Mouse (Mus musculus): ENCODE data around the gene Ltbp1. TPM values are rescaled to one million over a fixed set of nuclear protein-coding genes. Genes with fewer than 3 reads are reported as not detected.

Ltbp1 gene
- polyA plus RNA-seq, 1 experiment from 2014 or later: 8.5 TPM

DNA sequence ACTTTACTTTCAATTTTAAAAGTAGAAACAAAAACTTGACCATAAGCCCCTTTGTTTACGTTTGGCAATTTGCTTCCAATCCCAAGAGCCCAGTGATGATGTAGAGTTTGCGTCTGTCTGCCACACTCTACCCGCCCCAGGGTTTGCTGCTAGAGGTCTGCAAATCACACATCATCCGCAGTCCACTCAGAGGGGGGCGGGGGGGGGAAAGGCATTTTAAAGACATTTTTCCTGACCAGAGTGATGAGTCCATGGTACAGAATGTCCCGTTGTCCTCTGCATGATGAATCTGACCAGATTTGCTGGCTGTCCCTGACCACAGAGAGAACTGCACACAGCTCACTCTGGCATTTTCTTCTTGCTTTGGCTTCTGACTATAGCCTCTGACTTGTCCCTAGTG, 269.9 kb downstream of the Ltbp1 start:
- H3K27ac ChIP-seq (ENCODE audit: low read depth, low read length): no peak overlapping the region
- no peaks in the 10 kb centered on the region for H3K9me3 ChIP-seq (ENCODE audit: control insufficient read depth)
- H3K27me3 ChIP-seq (replicated peaks; ENCODE audit: control insufficient read depth, insufficient read depth, low read length): no peaks in the 10 kb centered on the region
- 62% methylated on average over 6 of the region's 6 CpGs for WGBS
- no peaks in the 10 kb centered on the region for H3K4me1 ChIP-seq (replicated peaks; ENCODE audit: control insufficient read depth, insufficient read depth, low read length)
- H3K4me2 ChIP-seq (replicated peaks; ENCODE audit: low read depth): no peak overlapping the region
- H3K36me3 ChIP-seq (ENCODE audit: control insufficient read depth, insufficient read depth): no peaks in the 10 kb centered on the region
- H3K9ac ChIP-seq (ENCODE audit: low read depth, low read length): no peak overlapping the region
- no peak for TF ChIP-seq CTCF (IDR thresholded peaks at IDR 0.05; ENCODE audit: low read depth)
- ATAC-seq: no peak
- H3K4me3 ChIP-seq (ENCODE audit: low read depth, low read length): no peak overlapping the region

DNA sequence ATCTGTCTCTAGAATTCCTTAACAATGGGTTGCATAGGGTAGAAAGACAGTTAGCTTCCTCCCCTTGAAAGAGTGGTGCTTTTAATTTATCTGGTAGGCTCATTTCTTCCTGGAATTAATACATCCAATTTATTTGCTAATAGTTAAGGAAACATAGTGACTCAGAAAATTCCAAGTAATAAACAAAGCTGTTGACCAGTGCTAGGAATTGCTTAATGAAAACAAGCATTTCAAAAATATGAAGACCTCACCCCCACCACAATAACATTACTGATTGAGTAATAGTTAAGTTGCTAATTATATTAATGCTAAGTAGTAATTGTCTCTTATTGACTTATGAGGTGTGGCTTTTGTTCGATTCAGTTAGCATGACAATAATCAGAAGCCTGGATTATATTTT, 272.7 kb downstream of the Ltbp1 start:
- Histone ChIP-seq H3K36me3 (ENCODE audit: control insufficient read depth, insufficient read depth) (no peaks in the 10 kb centered on the region), H3K27me3 (replicated peaks; ENCODE audit: control insufficient read depth, insufficient read depth, low read length) (no peaks in the 10 kb centered on the region), H3K4me3 (ENCODE audit: low read depth, low read length) (no peak overlapping the region), H3K4me1 (replicated peaks; ENCODE audit: control insufficient read depth, insufficient read depth, low read length) (no peaks in the 10 kb centered on the region), H3K4me2 (replicated peaks; ENCODE audit: low read depth) (no peak overlapping the region), H3K9me3 (ENCODE audit: control insufficient read depth) (no peaks in the 10 kb centered on the region), H3K9ac (ENCODE audit: low read depth, low read length) (no peak overlapping the region), H3K27ac (ENCODE audit: low read depth, low read length) (no peak overlapping the region)
- 62% methylated on average over 1 of the region's 1 CpGs for WGBS
- ATAC-seq: no peak
- no peak for TF ChIP-seq CTCF (IDR thresholded peaks at IDR 0.05; ENCODE audit: low read depth)

DNA sequence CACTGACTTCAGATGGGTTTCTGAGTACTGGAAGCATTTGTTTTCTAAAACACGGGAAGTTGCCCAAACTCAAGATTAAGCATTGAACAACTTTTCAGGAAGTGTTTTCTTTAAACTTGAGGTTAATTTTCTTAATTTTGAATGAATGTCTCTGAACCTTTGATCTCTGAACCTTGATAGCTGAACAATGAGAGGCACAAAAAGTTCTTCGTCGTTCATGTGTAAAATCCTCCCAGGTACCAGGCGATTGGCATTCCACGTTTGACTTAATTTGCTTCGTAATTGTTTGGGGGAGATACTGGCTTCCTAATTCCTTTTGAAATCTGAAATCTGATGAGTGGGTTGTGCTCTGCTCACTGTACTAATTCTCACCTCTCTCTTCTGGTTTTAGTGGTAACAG, 273.2 kb downstream of the Ltbp1 start:
- Histone ChIP-seq H3K36me3 (ENCODE audit: control insufficient read depth, insufficient read depth) (no peaks in the 10 kb centered on the region), H3K9me3 (ENCODE audit: control insufficient read depth) (no peaks in the 10 kb centered on the region), H3K27ac (ENCODE audit: low read depth, low read length) (no peak overlapping the region), H3K4me1 (replicated peaks; ENCODE audit: control insufficient read depth, insufficient read depth, low read length) (no peaks in the 10 kb centered on the region), H3K4me2 (replicated peaks; ENCODE audit: low read depth) (no peak overlapping the region), H3K4me3 (ENCODE audit: low read depth, low read length) (no peak overlapping the region), H3K9ac (ENCODE audit: low read depth, low read length) (no peak overlapping the region), H3K27me3 (replicated peaks; ENCODE audit: control insufficient read depth, insufficient read depth, low read length) (no peaks in the 10 kb centered on the region)
- 79% methylated on average over 6 of the region's 6 CpGs for WGBS
- TF ChIP-seq CTCF (IDR thresholded peaks at IDR 0.05; ENCODE audit: low read depth): no peak
- no peak for ATAC-seq

DNA sequence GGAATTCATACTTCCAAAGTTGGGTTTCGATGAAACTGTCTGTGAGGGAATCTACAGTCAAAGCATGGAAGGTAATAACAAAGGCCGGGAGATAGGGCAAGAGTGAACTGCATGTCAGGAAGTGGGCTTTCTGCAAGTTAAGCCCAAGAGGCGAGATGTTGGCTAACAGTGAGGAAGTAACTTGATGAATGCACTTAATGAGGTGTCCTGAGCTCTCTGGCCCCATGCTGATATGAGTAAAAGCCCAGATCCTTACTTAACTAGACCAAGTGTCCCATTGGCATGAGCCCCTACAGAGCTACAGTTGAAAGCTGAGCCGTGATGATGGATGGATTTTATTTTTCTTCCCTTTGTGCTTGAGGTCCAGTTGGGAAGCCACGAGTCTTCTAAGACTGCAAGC, 276.0 kb downstream of the Ltbp1 start:
- no peaks in the 10 kb centered on the region for H3K27me3 ChIP-seq (replicated peaks; ENCODE audit: control insufficient read depth, insufficient read depth, low read length)
- H3K4me2 ChIP-seq (replicated peaks; ENCODE audit: low read depth): no peak overlapping the region
- H3K9me3 ChIP-seq (ENCODE audit: control insufficient read depth): no peaks in the 10 kb centered on the region
- no peak overlapping the region for H3K27ac ChIP-seq (ENCODE audit: low read depth, low read length)
- WGBS: 85% methylated on average over 5 of the region's 5 CpGs
- ATAC-seq: no peak
- no peak overlapping the region for H3K9ac ChIP-seq (ENCODE audit: low read depth, low read length)
- TF ChIP-seq CTCF (IDR thresholded peaks at IDR 0.05; ENCODE audit: low read depth): no peak
- no peaks in the 10 kb centered on the region for H3K36me3 ChIP-seq (ENCODE audit: control insufficient read depth, insufficient read depth)
- H3K4me1 ChIP-seq (replicated peaks; ENCODE audit: control insufficient read depth, insufficient read depth, low read length): no peaks in the 10 kb centered on the region
- no peak overlapping the region for H3K4me3 ChIP-seq (ENCODE audit: low read depth, low read length)

DNA sequence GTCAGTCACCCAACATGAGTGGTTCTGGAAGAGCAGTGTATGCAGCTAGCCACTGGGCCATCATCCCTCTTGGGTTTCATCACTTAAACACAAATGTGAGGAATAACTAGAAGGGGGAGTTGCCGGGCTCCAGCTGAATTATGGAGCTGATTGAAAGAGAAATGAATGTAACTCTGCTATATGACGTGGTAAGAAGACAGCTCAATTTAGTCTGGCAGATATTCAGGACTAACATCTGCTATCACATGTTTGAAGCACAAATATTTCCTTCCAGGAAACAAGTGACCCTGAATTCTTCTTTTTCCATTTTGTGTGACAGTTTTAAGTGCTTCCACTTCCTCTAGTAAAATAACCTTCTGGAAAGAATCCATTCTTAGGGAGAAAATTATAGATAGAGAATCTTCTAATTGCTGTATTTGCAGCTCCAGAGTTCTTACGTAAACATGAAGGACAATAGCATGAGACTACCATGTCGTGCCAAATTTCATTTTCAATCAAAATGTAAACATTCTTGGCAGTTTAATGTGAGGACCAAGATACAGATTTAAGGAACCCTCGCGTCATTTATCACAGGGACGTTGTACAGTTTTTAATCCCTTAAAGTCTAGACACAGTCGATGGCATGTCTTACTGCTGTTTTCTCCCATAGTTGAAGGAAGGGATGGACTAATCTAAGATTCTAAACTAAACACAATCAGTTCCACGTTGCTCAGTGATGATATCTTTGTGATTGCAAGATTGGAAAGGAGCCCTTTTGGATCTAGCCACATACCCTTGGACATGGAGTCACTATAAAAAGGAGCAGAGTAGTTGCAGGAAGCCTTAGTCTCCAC, 279.7 kb downstream of the Ltbp1 start:
- H3K36me3 ChIP-seq (ENCODE audit: control insufficient read depth, insufficient read depth): no peaks in the 10 kb centered on the region
- ATAC-seq: no peak
- no peaks in the 10 kb centered on the region for H3K27me3 ChIP-seq (replicated peaks; ENCODE audit: control insufficient read depth, insufficient read depth, low read length)
- H3K9me3 ChIP-seq (ENCODE audit: control insufficient read depth): no peaks in the 10 kb centered on the region
- no peak overlapping the region for H3K9ac ChIP-seq (ENCODE audit: low read depth, low read length)
- no peak for TF ChIP-seq CTCF (IDR thresholded peaks at IDR 0.05; ENCODE audit: low read depth)
- no peaks in the 10 kb centered on the region for H3K4me1 ChIP-seq (replicated peaks; ENCODE audit: control insufficient read depth, insufficient read depth, low read length)
- H3K4me2 ChIP-seq (replicated peaks; ENCODE audit: low read depth): no peak overlapping the region
- H3K4me3 ChIP-seq (ENCODE audit: low read depth, low read length): no peak overlapping the region
- no peak overlapping the region for H3K27ac ChIP-seq (ENCODE audit: low read depth, low read length)
- WGBS: 46% methylated on average over 9 of the region's 9 CpGs

DNA sequence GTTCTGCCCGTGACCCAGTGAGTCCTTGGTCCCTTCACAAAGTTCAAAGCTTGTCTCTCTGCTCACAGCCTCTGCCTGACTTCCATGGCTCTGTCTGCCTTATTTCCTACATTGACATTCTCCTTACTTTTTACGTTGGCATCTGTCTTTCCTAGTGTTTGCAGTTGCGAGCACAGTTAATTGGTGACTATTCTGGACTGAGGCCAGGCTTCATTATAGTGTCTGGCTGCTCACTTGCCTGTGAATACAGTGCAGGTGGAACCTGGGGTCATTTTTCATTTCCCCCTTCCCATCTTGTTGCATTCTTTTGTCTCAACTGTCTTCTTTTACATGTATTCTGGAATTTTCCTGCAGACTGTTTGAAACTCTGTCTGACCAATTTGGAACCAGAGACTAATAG, 287.6 kb downstream of the Ltbp1 start:
- Histone ChIP-seq H3K4me3 (ENCODE audit: low read depth, low read length) (no peak overlapping the region), H3K4me1 (replicated peaks; ENCODE audit: control insufficient read depth, insufficient read depth, low read length) (no peaks in the 10 kb centered on the region), H3K36me3 (ENCODE audit: control insufficient read depth, insufficient read depth) (no peaks in the 10 kb centered on the region), H3K9ac (ENCODE audit: low read depth, low read length) (no peak overlapping the region), H3K27ac (ENCODE audit: low read depth, low read length) (no peak overlapping the region), H3K4me2 (replicated peaks; ENCODE audit: low read depth) (no peak overlapping the region), H3K27me3 (replicated peaks; ENCODE audit: control insufficient read depth, insufficient read depth, low read length) (no peaks in the 10 kb centered on the region), H3K9me3 (ENCODE audit: control insufficient read depth) (no peaks in the 10 kb centered on the region)
- no peak for TF ChIP-seq CTCF (IDR thresholded peaks at IDR 0.05; ENCODE audit: low read depth)
- WGBS: 86% methylated on average over 3 of the region's 3 CpGs
- no peak for ATAC-seq
